ENCODE assay signal across 9 mouse cellular contexts in genomic region chr8:23344161-23344560, GRCm38 (mm10).
DNase-seq lines count a peak whose midpoint lies in the region; ATAC-seq and TF ChIP-seq lines count a peak whose summit lies in the region.
"Had no signal": no experiment of that assay in that cellular context is flagged by ENCODE, and none has a peak within 500 bp of the region (broad histone marks: within the 10 kb centered on the region; RNA-seq: fewer than 3 reads in every experiment).

No protein-coding gene starts in this region.

- H3K9me3 ChIP-seq in heart, embryonic 12.5 days (replicated peaks): peaks cover 3% of the 10 kb centered on the region

- H3K27me3 ChIP-seq in heart, adult 2 months (ENCODE audit: control insufficient read depth, insufficient read depth, low read length): no peaks in the 10 kb centered on the region
- H3K27me3 ChIP-seq in heart, embryonic 12.5 days (replicated peaks): no peaks in the 10 kb centered on the region
- H3K27me3 ChIP-seq: megakaryocyte, embryonic 14.5 days had no signal

- 21% methylated on average over 4 of the region's 4 CpGs for WGBS in heart, adult 2 months
- WGBS in heart, embryonic 12.5 days: 22% methylated on average over 4 of the region's 4 CpGs

- TF ChIP-seq CTCF in heart, adult 2 months (IDR thresholded peaks at IDR 0.05): peak; percentile 71

- no peak overlapping the region for H3K9ac ChIP-seq in heart, adult 2 months (ENCODE audit: low read depth, low read length)
- no peak overlapping the region for H3K9ac ChIP-seq in heart, embryonic 12.5 days

- no peak overlapping the region for H3K27ac ChIP-seq in heart, adult 2 months
- H3K27ac ChIP-seq in heart, embryonic 12.5 days (ENCODE audit: poor library complexity, severe bottlenecking): no peak overlapping the region

- no peaks in the 10 kb centered on the region for H3K79me2 ChIP-seq in heart, adult 2 months (replicated peaks; ENCODE audit: control insufficient read depth, insufficient read depth, low read length)

- intact Hi-C loops in heart, adult 2 months (cut with DNase I): loop anchor here (1.0 to 10.0 kb wide), 2 partner anchors 161 to 187 kb away; no protein-coding TSS in a partner anchor

- ATAC-seq in heart, embryonic 12.5 days (ENCODE audit: insufficient number of reproducible peaks, low FRiP score): no peak

- H3K4me1 ChIP-seq in heart, adult 2 months (ENCODE audit: control insufficient read depth, insufficient read depth, low read length): no peaks in the 10 kb centered on the region
- H3K4me1 ChIP-seq in heart, embryonic 12.5 days (replicated peaks): no peaks in the 10 kb centered on the region
- H3K4me1 ChIP-seq: megakaryocyte, embryonic 14.5 days had no signal

- no peak overlapping the region for H3K4me2 ChIP-seq in heart, embryonic 12.5 days

- H3K36me3 ChIP-seq in heart, adult 2 months (ENCODE audit: control insufficient read depth, insufficient read depth, low read length): no peaks in the 10 kb centered on the region
- no peaks in the 10 kb centered on the region for H3K36me3 ChIP-seq in heart, embryonic 12.5 days

- no peak for TF ChIP-seq EP300 in heart, adult 2 months (IDR thresholded peaks at IDR 0.05; ENCODE audit: insufficient read depth, low read depth, low read length)

- no peak overlapping the region for H3K4me3 ChIP-seq in heart, adult 2 months
- H3K4me3 ChIP-seq in heart, embryonic 12.5 days: no peak overlapping the region
- H3K4me3 ChIP-seq: megakaryocyte, embryonic 14.5 days had no signal

- DNase-seq in heart, adult 2 months: peak in 1 of 2 experiments; percentile 27
- DNase-seq in right cerebral cortex, adult 18-20 months: peak; percentile 12
- DNase-seq in right cerebral cortex, postnatal 36 days (ENCODE audit: low spot score in 2 of 2): no peak
- peak; percentile 32 to 47 for DNase-seq in adrenal gland, postnatal 36 days
- peak; percentile 0 for DNase-seq in induced T-regulatory cell, adult 2 months (ENCODE audit: low read depth)
- no peak for DNase-seq in ovary, postnatal 10 days (ENCODE audit: low spot score)
- DNase-seq in thymus, postnatal 14 days: no peak

- TF ChIP-seq POLR2A in heart, adult 2 months (IDR thresholded peaks at IDR 0.05; ENCODE audit: insufficient read depth, low read depth, low read length): no peak

Comparison
In these comparisons a context has a peak if more than half of its experiments do, and no peak if none do; other contexts are left out.
1. DNase-seq: peak in right cerebral cortex, adult 18-20 months (single experiment), adrenal gland, postnatal 36 days (2 of 2) and induced T-regulatory cell, adult 2 months (single experiment); none in right cerebral cortex, postnatal 36 days (0 of 2), ovary, postnatal 10 days (single experiment) and thymus, postnatal 14 days (single experiment).